Mouse (Mus musculus) CH12.LX (cell line): ENCODE results near the gene Apold1. TPM values are rescaled to one million over a fixed set of nuclear protein-coding genes. Genes with fewer than 3 reads are reported as not detected.

Source experiments
- DNase-seq: peaks from one replicate; pipeline ENCODE4 v3.0.0-alpha.2; 2013; ENCODE audit errors: extremely low read depth
- H3K27ac ChIP-seq: 2 replicates; pipeline ENCODE4 v1.5.1; 2012; ENCODE audit warnings: low read depth, mild to moderate bottlenecking, control low read depth, moderate library complexity; ENCODE audit not compliant: insufficient read depth
- H3K27me3 ChIP-seq: replicated peaks from 2 replicates; pipeline ENCODE3; 2012; ENCODE audit warnings: inconsistent platforms
- H3K36me3 ChIP-seq, 2 experiments: replicated peaks in 1 of 2; 2 replicates each; pipeline versions ENCODE3 to v1.6.1; 2012; ENCODE audit warnings: inconsistent platforms in 1 of 2, low read length in 1 of 2, mild to moderate bottlenecking in 1 of 2, mixed read lengths in 1 of 2, moderate library complexity in 1 of 2; ENCODE audit not compliant: control insufficient read depth in 1 of 2, insufficient read depth in 1 of 2
- H3K4me1 ChIP-seq, 2 experiments: 2 replicates each; pipeline ENCODE4 v1.6.1; 2012; ENCODE audit warnings: inconsistent platforms in 1 of 2, moderate library complexity in 1 of 2; ENCODE audit not compliant: insufficient read depth in 2 of 2, control insufficient read depth in 1 of 2
- H3K4me2 ChIP-seq: 2 replicates; pipeline ENCODE4 v1.6.1; 2012; ENCODE audit warnings: low read depth, mild to moderate bottlenecking, control low read depth; ENCODE audit not compliant: poor library complexity, insufficient read depth, severe bottlenecking
- H3K4me3 ChIP-seq, 3 experiments: fragments of 150-350 bp in 1 of 3; sonication (generic) in 1 of 3; replicated peaks in 1 of 3; 2 replicates each; pipeline versions ENCODE3 to v1.5.1; 2011 to 2012; ENCODE audit warnings: low read depth in 2 of 3, low read length in 2 of 3, mild to moderate bottlenecking in 2 of 3, moderate library complexity in 2 of 3, control low read depth in 1 of 3, improper control_type of control experiment in 1 of 3, inconsistent platforms in 1 of 3, mixed read lengths in 1 of 3; ENCODE audit not compliant: poor library complexity in 1 of 3
- H3K79me2 ChIP-seq: replicated peaks from 2 replicates; pipeline ENCODE4 v1.6.1; 2012; ENCODE audit warnings: mild to moderate bottlenecking, moderate library complexity; ENCODE audit not compliant: control insufficient read depth, poor library complexity, insufficient read depth, severe bottlenecking; ENCODE audit errors: extremely low read depth
- H3K9ac ChIP-seq: 2 replicates; pipeline ENCODE4 v1.6.1; 2012; ENCODE audit warnings: low read depth, mild to moderate bottlenecking, control low read depth, moderate library complexity; ENCODE audit not compliant: insufficient read depth
- H3K9me3 ChIP-seq: replicated peaks from 2 replicates; pipeline ENCODE3; 2012; ENCODE audit warnings: low read length, inconsistent platforms, mixed read lengths
- CHD1 ChIP-seq: IDR thresholded peaks from 2 replicates; pipeline ENCODE4 v1.6.1; 2012; ENCODE audit warnings: low read depth, low read length, improper control_type of control experiment, inconsistent platforms
- CHD2 ChIP-seq: IDR thresholded peaks from 2 replicates; pipeline ENCODE4 v1.6.1; 2011; ENCODE audit warnings: low read length, improper control_type of control experiment
- CTCF ChIP-seq, 2 experiments: IDR thresholded peaks in 1 of 2; conservative IDR thresholded peaks in 1 of 2; 2 replicates each; pipeline ENCODE4 v1.5.1; 2011 to 2012; ENCODE audit warnings: low read depth in 2 of 2, low read length in 2 of 2, improper control_type of control experiment in 1 of 2, inconsistent platforms in 1 of 2, mild to moderate bottlenecking in 1 of 2, moderate library complexity in 1 of 2
- E2F4 ChIP-seq: IDR thresholded peaks from 2 replicates; pipeline ENCODE4 v1.6.1; 2011; ENCODE audit warnings: low read depth, low read length, improper control_type of control experiment; ENCODE audit not compliant: insufficient replicate concordance
- ELF1 ChIP-seq: IDR thresholded peaks from 2 replicates; pipeline ENCODE4 v1.6.1; 2014; ENCODE audit warnings: low read depth, mild to moderate bottlenecking, inconsistent platforms, low read length, improper control_type of control experiment
- EP300 ChIP-seq: IDR thresholded peaks from 2 replicates; pipeline ENCODE4 v1.6.1; 2011; ENCODE audit warnings: low read length, improper control_type of control experiment
- GABPA ChIP-seq: IDR thresholded peaks from 2 replicates; pipeline ENCODE4 v1.6.1; 2012; ENCODE audit warnings: low read depth, low read length, improper control_type of control experiment, inconsistent platforms; ENCODE audit not compliant: insufficient replicate concordance
- JUN ChIP-seq: IDR thresholded peaks from 2 replicates; pipeline ENCODE4 v1.6.1; 2011; ENCODE audit warnings: low read depth, mild to moderate bottlenecking, low read length, improper control_type of control experiment, moderate library complexity; ENCODE audit not compliant: insufficient read depth
- JUND ChIP-seq: conservative IDR thresholded peaks from 2 replicates; pipeline ENCODE4 v1.6.1; 2011; ENCODE audit warnings: low read depth, low read length, improper control_type of control experiment
- MEF2A ChIP-seq: IDR thresholded peaks from 2 replicates; pipeline ENCODE4 v1.6.1; 2014; ENCODE audit warnings: low read depth, mild to moderate bottlenecking, inconsistent platforms, low read length, improper control_type of control experiment, borderline replicate concordance
- MXI1 ChIP-seq: IDR thresholded peaks from 2 replicates; pipeline ENCODE4 v1.6.1; 2011; ENCODE audit warnings: mild to moderate bottlenecking, low read depth, low read length, improper control_type of control experiment
- MYC ChIP-seq: IDR thresholded peaks from 2 replicates; pipeline ENCODE4 v1.6.1; 2011; ENCODE audit warnings: low read depth, mild to moderate bottlenecking, improper control_type of control experiment, low read length
- PAX5 ChIP-seq: IDR thresholded peaks from 2 replicates; pipeline ENCODE4 v1.6.1; 2012; ENCODE audit warnings: low read length, inconsistent platforms, mixed read lengths
- POLR2A ChIP-seq: IDR thresholded peaks from 2 replicates; pipeline ENCODE4 v1.6.1; 2011; ENCODE audit warnings: low read depth, mild to moderate bottlenecking, improper control_type of control experiment, low read length
- RCOR1 ChIP-seq: conservative IDR thresholded peaks from 2 replicates; pipeline ENCODE4 v1.6.1; 2012; ENCODE audit warnings: low read depth, mild to moderate bottlenecking, inconsistent platforms, low read length, improper control_type of control experiment
- SIN3A ChIP-seq: IDR thresholded peaks from 2 replicates; pipeline ENCODE4 v1.6.1; 2012; ENCODE audit warnings: low read length, improper control_type of control experiment, inconsistent platforms
- SMC3 ChIP-seq: IDR thresholded peaks from 2 replicates; pipeline ENCODE4 v1.6.1; 2011; ENCODE audit warnings: low read depth, low read length, improper control_type of control experiment
- TBP ChIP-seq: conservative IDR thresholded peaks from 2 replicates; pipeline ENCODE4 v1.6.1; 2011; ENCODE audit warnings: low read depth, low read length, improper control_type of control experiment
- TCF12 ChIP-seq: IDR thresholded peaks from 2 replicates; pipeline ENCODE4 v1.6.1; 2014; ENCODE audit warnings: low read depth, mild to moderate bottlenecking, inconsistent platforms, low read length, improper control_type of control experiment
- USF1 ChIP-seq: IDR thresholded peaks from 2 replicates; pipeline ENCODE4 v1.6.1; 2014; ENCODE audit warnings: low read depth, mild to moderate bottlenecking, inconsistent platforms, low read length, improper control_type of control experiment
- USF2 ChIP-seq: conservative IDR thresholded peaks from 2 replicates; pipeline ENCODE4 v1.6.1; 2011; ENCODE audit warnings: low read depth, low read length, improper control_type of control experiment
- ZC3H11A ChIP-seq: IDR thresholded peaks from 2 replicates; pipeline ENCODE4 v1.6.1; 2012; ENCODE audit warnings: low read depth, mild to moderate bottlenecking, inconsistent platforms, low read length, improper control_type of control experiment
- ZMIZ1 ChIP-seq: IDR thresholded peaks from 2 replicates; pipeline ENCODE4 v1.6.1; 2012; ENCODE audit warnings: low read depth, mild to moderate bottlenecking, inconsistent platforms, low read length, improper control_type of control experiment
- dilution Hi-C: fragments of 300-500 bp; cut with MboI; formaldehyde crosslinking; loops from 2 replicates; pipeline ENCODE4 v1.14.3; 2020; ENCODE audit warnings: low sequenced_read_pairs; ENCODE audit not compliant: extremely low pct_unique_long_range_greater_than_20kb, extremely low pct_ligation_motif_present
- in situ Hi-C: fragments of 300-500 bp; cut with MboI; formaldehyde crosslinking; loops from 3 replicates; pipeline ENCODE4 v1.14.3; 2019; ENCODE audit warnings: low sequenced_read_pairs, low pct_ligation_motif_present, low pct_unique_long_range_greater_than_20kb, mixed read lengths
- polyA plus RNA-seq: library from polyadenylated mRNA; unstranded; fragments of >175 nt; gene quantifications from 2 replicates; pipeline ENCODE4 v1.2.1, GENCODE M21; 2012; ENCODE audit warnings: low read depth; ENCODE audit not compliant: insufficient read length
- total RNA-seq, 2 experiments: library from RNA; depleted of rRNA; stranded (reverse); fragments of 300-350 nt in 1 of 2; fragments of >200 nt in 1 of 2; gene quantifications; 2 replicates each; pipeline ENCODE4 v1.2.3; 2012 to 2014

Apold1 gene
- total and polyA plus RNA-seq, 3 experiments: 1.0 to 3.1 (median 2.7) TPM

GRCm38 (mm10) chr6:134981231-134982062 is at the start of gene Apold1 (continued):
- TF ChIP-seq MEF2A (peak; percentile 91), RCOR1 (peak; percentile 69; the same call in 1 of the 2 replicates)

GRCm38 (mm10) chr6:134932486-134933206 is 48.9 kb upstream of the Apold1 start:
- peaks cover 9 to 27% of the 10 kb centered on the region in 2 experiments for H3K36me3 ChIP-seq
- H3K9me3 ChIP-seq: no peaks in the 10 kb centered on the region
- peaks cover 80% of the 10 kb centered on the region for H3K79me2 ChIP-seq
- no peaks in the 10 kb centered on the region for H3K27me3 ChIP-seq
- in situ Hi-C loops (no loop called here), dilution Hi-C loops (no loop called here)
- no peak for DNase-seq
- H3K4me2 ChIP-seq: peak overlapping the region; percentile 80
- no peak for TF ChIP-seq MYC
- peak; percentile 32 for TF ChIP-seq USF1
- TF ChIP-seq CHD1: no peak
- 0 out of 2 replicates have a peak, but pooled peaks have one; percentile 6 for TF ChIP-seq TCF12
- no peak for TF ChIP-seq ELF1
- peak; percentile 41; the same call in 1 of the 2 replicates for TF ChIP-seq SIN3A
- peak; percentile 43; the same call in 1 of the 2 replicates for TF ChIP-seq MXI1
- TF ChIP-seq GABPA: no peak
- TF ChIP-seq EP300: no peak
- H3K4me3 ChIP-seq: peak overlapping the region; percentile 47 to 52 (median 49)
- peak overlapping the region; percentile 49 for H3K27ac ChIP-seq
- peaks cover 0 to 16% of the 10 kb centered on the region in 2 experiments; a peak in 3 of 4 replicates for H3K4me1 ChIP-seq
- peak overlapping the region; percentile 65 for H3K9ac ChIP-seq

- Histone ChIP-seq H3K79me2 (peaks cover 80% of the 10 kb centered on the region), H3K36me3 (peaks cover 9 to 27% of the 10 kb centered on the region in 2 experiments), H3K4me3 (peak overlapping the region; percentile 47 to 52 (median 49)), H3K27me3 (no peaks in the 10 kb centered on the region), H3K9me3 (no peaks in the 10 kb centered on the region), H3K4me1 (peaks cover 0 to 16% of the 10 kb centered on the region in 2 experiments; a peak in 3 of 4 replicates), H3K4me2 (peak overlapping the region; percentile 80), H3K9ac (peak overlapping the region; percentile 65), H3K27ac (peak overlapping the region; percentile 41)
- TF ChIP-seq CHD2 (no peak), USF2 (no peak), JUND (no peak), TCF12 (no peak), USF1 (no peak), GABPA (no peak), JUN (no peak), SIN3A (no peak), SMC3 (no peak), CTCF (conservative IDR thresholded peaks at IDR 0.05 in 1 of 2, IDR thresholded peaks at IDR 0.05 in 1 of 2; ENCODE audit: low read depth in 2 of 2, low read length in 2 of 2) (no peak), TBP (no peak), ZC3H11A (no peak), E2F4 (no peak), MEF2A (no peak), ZMIZ1 (no peak), POLR2A (no peak), PAX5 (no peak), CHD1 (no peak)
- dilution Hi-C loops (no loop called here), in situ Hi-C loops (no loop called here)
- no peak for DNase-seq
These were observed 48.3 kb upstream of the Apold1 start for GRCm38 (mm10) chr6:134933207-134933558.
